Mouse (Mus musculus) spleen, adult 2 months (tissue): Measurements from ENCODE around the gene Stk24. TPM values are rescaled to one million over a fixed set of nuclear protein-coding genes. Genes with fewer than 3 reads are reported as not detected.
A peak's percentile ranks its signal among the peaks of the same experiment; 100 is the strongest.

ENCODE experiments used
- DNase-seq, 2 experiments: peaks; one replicate each; pipeline versions ENCODE4 v3.0.0 to v3.0.0-alpha.2; 2012 to 2021; ENCODE audit warnings: low spot score in 2 of 2, low read depth in 1 of 2
- H3K27ac ChIP-seq: fragments of 200-500 bp; 2 replicates; pipeline ENCODE4 v1.5.1; 2012; ENCODE audit warnings: low read length, inconsistent platforms; ENCODE audit not compliant: insufficient read depth
- H3K27me3 ChIP-seq: fragments of 200-500 bp; 2 replicates; pipeline ENCODE4 v1.6.1; 2012; ENCODE audit warnings: mild to moderate bottlenecking, moderate library complexity, low read length, inconsistent platforms; ENCODE audit not compliant: control insufficient read depth, insufficient read depth
- H3K36me3 ChIP-seq: fragments of 200-500 bp; 2 replicates; pipeline ENCODE4 v1.6.1; 2012; ENCODE audit warnings: mild to moderate bottlenecking, low read length, inconsistent platforms; ENCODE audit not compliant: control insufficient read depth, insufficient read depth
- H3K4me1 ChIP-seq: fragments of 200-500 bp; 2 replicates; pipeline ENCODE4 v1.6.1; 2011; ENCODE audit warnings: inconsistent platforms; ENCODE audit not compliant: control insufficient read depth, insufficient read depth, insufficient read length
- H3K4me3 ChIP-seq: fragments of 200-500 bp; 2 replicates; pipeline ENCODE4 v1.5.1; 2011; ENCODE audit warnings: mild to moderate bottlenecking, inconsistent platforms; ENCODE audit not compliant: insufficient read depth, insufficient read length; ENCODE audit errors: extremely low read depth
- CTCF ChIP-seq: fragments of 200-500 bp; IDR thresholded peaks from 2 replicates; pipeline ENCODE4 v1.5.1; 2011; ENCODE audit warnings: mild to moderate bottlenecking, inconsistent platforms; ENCODE audit not compliant: insufficient read depth, insufficient read length, insufficient replicate concordance; ENCODE audit errors: extremely low read depth
- POLR2A ChIP-seq: fragments of 200-500 bp; IDR thresholded peaks from 2 replicates; pipeline ENCODE4 v1.6.1; 2011; ENCODE audit warnings: low read depth, low read length, inconsistent platforms
- WGBS: fragments of 180-500 bp; shearing (Covaris S2); methylation state at CpG from one replicate; pipeline ENCODE4 v1.1.7; 2018; 5-methylcytosine and 5-hydroxymethylcytosine counted together
- polyA plus RNA-seq: library from polyadenylated mRNA; depleted of rRNA; stranded (reverse); fragments of >200 nt; gene quantifications from 2 replicates; pipeline ENCODE4 v1.2.3, GENCODE M21; 2012; rRNA removed

The Stk24 gene
- 32.6 and 37.8 TPM in 2 replicates for polyA plus RNA-seq

DNA sequence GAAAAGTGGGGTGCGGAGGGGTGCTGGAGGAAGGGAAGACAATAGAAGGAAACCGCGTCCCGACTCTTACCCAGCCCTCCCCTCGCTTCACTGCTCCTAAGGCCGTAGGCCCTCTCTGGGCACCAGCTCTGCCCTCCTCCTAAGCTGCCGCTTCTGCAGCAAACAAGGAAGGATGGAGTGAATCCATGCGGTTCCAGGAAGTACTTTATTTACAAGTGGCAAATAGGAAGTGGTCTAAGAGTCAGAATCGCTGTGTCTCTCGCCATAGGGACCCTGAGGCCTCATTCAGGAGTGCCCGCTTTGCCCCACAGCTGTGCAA lies at the start of gene Stk24:
Gene Stk24, minus strand, starts transcription at position 185 of the 319 bp plus-strand sequence.
- 6% methylated on average over 11 of the region's 11 CpGs for WGBS
- Histone ChIP-seq H3K27me3 (no peaks in the 10 kb centered on the region), H3K4me3 (peak within 1 kb of the TSS; percentile 92), H3K36me3 (0 out of 2 replicates have a peak, but pooled peaks cover 1% of the 10 kb centered on the region), H3K4me1 (peaks cover 9% of the 10 kb centered on the region), H3K27ac (peak within 1 kb of the TSS; percentile 98)
- DNase-seq, result peak in 1 of 2 experiments; percentile 55
- TF ChIP-seq POLR2A (no peak), CTCF (no peak)

DNA sequence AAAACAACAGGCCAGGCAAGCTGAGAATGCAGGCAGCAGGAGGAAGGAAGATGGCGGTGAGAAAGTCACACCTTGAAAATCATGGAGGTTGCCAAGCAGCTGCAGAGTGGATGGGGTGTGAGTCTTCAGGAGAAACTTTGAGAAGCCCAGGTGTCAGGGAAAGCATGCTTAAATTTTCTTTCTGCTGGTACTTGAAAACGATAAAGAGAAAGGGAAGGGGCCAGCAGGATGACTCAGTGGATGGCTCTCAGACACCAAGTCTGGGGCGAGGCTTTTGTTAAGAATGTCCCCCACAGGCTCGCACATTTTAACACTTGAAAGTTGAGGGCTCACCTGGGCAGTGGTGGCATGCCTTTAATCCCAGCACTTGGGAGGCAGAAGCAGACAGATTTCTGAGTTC lies 48.3 kb upstream of the Stk24 start:
- H3K36me3 ChIP-seq, result no peaks in the 10 kb centered on the region
- TF ChIP-seq CTCF (no peak), POLR2A (no peak)
- H3K4me1 ChIP-seq, result peaks cover 8% of the 10 kb centered on the region; the same call in 1 of the 2 replicates
- H3K4me3 ChIP-seq, result no peak overlapping the region
- H3K27me3 ChIP-seq, result no peaks in the 10 kb centered on the region
- DNase-seq, result no peak
- H3K27ac ChIP-seq, result no peak overlapping the region
- WGBS, result 94% methylated on average over 4 of the region's 4 CpGs

DNA sequence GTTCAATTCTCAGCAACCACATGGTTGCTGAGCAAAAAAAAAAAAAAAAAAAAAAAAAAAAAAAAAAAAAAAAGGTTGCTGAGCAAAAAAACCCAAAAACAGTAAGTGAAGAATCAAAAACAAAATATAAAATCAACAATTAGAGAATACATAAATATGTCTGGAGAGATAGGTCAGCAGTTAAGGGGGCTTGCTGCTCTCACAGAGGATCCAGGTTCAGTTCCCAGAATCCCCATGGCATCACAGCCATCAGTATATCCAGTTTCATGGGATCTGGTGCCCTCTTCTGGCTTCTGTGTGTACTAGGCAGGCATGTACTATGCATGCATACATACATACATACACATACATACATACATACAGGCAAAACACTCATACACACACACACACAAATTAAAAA lies 46.9 kb upstream of the Stk24 start:
- no peak overlapping the region for H3K27ac ChIP-seq
- H3K4me1 ChIP-seq, result peaks cover 18% of the 10 kb centered on the region; the same call in 1 of the 2 replicates
- H3K36me3 ChIP-seq, result no peaks in the 10 kb centered on the region
- no peaks in the 10 kb centered on the region for H3K27me3 ChIP-seq
- DNase-seq, result peak in 1 of 2 experiments; percentile 32
- no peak overlapping the region for H3K4me3 ChIP-seq
- TF ChIP-seq CTCF, result peak; percentile 33; the same call in 1 of the 2 replicates
- no peak for TF ChIP-seq POLR2A

DNA sequence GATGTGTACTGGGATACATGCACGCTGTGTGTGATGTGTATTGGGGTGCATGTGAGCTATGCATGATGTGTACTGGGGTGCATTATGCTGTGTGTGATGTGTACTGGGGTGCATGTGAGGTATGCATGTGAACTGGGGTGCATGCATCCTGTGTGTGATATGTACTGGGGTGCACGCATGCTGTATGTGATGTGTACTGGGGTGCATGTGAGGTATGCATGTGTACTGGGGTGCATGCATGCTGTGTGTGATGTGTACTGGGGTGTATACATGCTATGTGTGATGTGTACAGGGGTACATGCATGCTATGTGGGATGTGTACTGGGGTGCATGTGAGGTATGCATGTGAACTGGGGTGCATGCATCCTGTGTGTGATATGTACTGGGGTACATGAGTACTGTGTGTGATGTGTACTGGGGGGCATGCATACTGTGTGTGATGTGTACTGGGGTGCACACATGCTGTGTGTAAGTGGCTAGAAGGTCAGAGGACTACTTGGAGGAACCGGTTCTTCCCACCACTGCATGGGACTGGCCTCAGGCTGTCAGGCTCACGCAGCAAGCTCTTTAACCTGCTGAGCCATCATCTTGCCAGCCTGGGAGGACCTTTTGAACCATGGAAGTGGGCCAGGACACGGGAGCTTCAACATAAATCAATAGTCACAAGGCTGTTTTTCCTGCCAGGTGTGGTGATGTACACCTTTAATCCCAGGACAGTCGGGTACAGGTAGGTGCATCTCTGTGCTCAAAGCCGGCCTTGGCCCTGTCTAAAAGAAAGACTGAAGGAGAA lies 45.4 kb upstream of the Stk24 start:
- H3K4me3 ChIP-seq, result no peak overlapping the region
- DNase-seq, result no peak
- TF ChIP-seq CTCF, result no peak
- TF ChIP-seq POLR2A, result no peak
- H3K36me3 ChIP-seq, result no peaks in the 10 kb centered on the region
- no peaks in the 10 kb centered on the region for H3K27me3 ChIP-seq
- H3K4me1 ChIP-seq, result peaks cover 18% of the 10 kb centered on the region; the same call in 1 of the 2 replicates
- WGBS, result 90% methylated on average over 7 of the region's 7 CpGs
- no peak overlapping the region for H3K27ac ChIP-seq

DNA sequence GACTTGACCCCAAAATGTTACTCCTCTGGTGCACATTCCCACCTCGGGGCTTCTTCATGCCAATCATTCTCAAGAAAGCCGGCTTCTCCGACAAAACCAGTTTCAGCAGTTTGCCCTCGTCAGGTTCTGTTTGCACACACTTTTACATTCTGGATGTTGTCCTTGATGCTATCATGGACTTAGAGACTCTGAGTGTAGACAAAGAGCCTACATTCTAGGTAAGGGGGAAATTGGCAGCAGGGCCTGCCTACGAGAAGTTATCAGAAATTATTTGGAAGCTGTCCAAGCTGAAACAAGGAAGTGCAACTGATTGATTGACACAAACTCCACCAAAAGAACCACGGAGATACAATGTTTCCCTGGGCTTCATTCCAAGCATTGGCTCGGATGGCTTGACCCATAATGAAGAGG lies 43.5 kb upstream of the Stk24 start:
- TF ChIP-seq CTCF (no peak), POLR2A (no peak)
- WGBS, result 33% methylated on average over 7 of the region's 7 CpGs
- H3K27ac ChIP-seq, result peak overlapping the region; percentile 53

DNA sequence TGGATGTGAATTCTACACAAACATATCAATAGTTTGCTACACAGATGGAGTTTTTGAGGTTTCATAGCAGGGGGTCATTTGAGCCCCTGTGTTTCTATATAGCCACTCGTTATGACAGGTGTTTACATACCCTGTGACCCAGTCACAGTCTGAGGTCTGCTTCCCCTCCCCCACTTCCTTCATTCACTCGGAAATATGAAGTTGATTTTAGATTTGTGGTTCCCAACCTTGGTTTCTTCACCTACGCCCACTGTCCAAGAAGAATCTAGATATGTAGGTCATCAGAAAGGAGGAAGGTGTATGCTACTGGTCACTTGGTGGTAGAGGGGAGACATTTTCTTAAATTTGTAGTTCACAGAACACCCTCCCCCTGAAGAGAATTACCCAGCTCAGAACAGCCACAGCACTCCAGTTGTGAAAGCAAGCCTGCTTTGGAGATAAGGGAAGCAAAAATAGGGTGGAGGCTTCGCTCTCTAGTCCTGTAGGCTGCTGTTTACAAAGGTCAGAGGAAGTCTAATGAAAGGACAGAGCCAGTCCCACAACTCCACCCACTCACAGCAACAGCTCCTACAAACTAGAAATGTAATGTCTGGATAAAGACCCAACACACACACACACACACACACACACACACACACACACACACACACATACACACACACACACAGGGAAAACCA lies 43.0 kb upstream of the Stk24 start:
- WGBS, result 5% methylated on average over 4 of the region's 4 CpGs
- Histone ChIP-seq H3K27me3 (no peaks in the 10 kb centered on the region), H3K36me3 (no peaks in the 10 kb centered on the region), H3K4me1 (peaks cover 18% of the 10 kb centered on the region; the same call in 1 of the 2 replicates), H3K27ac (peak overlapping the region; percentile 53), H3K4me3 (no peak overlapping the region)
- DNase-seq, result peak in 1 of 2 experiments; percentile 27
- TF ChIP-seq CTCF (no peak), POLR2A (no peak)

More for the DNA sequence above, 43.5 kb upstream of the Stk24 start:
- H3K36me3 ChIP-seq, result no peaks in the 10 kb centered on the region
- DNase-seq, result no peak
- no peak overlapping the region for H3K4me3 ChIP-seq
- H3K27me3 ChIP-seq, result no peaks in the 10 kb centered on the region
- H3K4me1 ChIP-seq, result peaks cover 18% of the 10 kb centered on the region; the same call in 1 of the 2 replicates

DNA sequence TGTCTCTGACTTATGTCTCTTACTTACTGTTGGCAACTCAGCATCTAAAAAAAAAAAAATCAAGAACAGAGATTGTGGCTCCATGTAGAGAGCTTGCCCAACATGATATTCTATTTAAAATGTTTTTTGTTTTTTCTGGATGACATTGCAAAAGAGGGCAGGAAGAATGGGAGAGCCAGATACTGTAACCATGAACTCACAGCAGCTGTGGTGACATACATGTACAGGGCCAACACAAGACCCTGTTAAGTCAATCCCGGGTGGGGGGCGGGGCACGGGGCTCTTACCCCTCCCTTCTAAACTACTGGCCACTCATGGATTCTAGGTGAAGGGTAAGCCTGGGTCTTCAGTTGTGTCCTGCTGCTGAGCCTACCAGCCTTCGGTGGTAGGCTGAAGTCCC lies 42.2 kb upstream of the Stk24 start:
- TF ChIP-seq CTCF (no peak), POLR2A (no peak)
- no peaks in the 10 kb centered on the region for H3K27me3 ChIP-seq
- H3K4me1 ChIP-seq, result peaks cover 18% of the 10 kb centered on the region; the same call in 1 of the 2 replicates
- no peak overlapping the region for H3K4me3 ChIP-seq
- WGBS, result 81% methylated on average over 4 of the region's 4 CpGs
- no peak for DNase-seq
- no peaks in the 10 kb centered on the region for H3K36me3 ChIP-seq
- H3K27ac ChIP-seq, result peak overlapping the region; percentile 33
